Mouse (Mus musculus): ENCODE measurements around the gene Wdr76.
"Not testable (repeated sequence)": the region's sequence is repeated elsewhere in the genome, so short reads cannot be mapped to it uniquely, and the experiment has no call there.

Wdr76 gene

DNA sequence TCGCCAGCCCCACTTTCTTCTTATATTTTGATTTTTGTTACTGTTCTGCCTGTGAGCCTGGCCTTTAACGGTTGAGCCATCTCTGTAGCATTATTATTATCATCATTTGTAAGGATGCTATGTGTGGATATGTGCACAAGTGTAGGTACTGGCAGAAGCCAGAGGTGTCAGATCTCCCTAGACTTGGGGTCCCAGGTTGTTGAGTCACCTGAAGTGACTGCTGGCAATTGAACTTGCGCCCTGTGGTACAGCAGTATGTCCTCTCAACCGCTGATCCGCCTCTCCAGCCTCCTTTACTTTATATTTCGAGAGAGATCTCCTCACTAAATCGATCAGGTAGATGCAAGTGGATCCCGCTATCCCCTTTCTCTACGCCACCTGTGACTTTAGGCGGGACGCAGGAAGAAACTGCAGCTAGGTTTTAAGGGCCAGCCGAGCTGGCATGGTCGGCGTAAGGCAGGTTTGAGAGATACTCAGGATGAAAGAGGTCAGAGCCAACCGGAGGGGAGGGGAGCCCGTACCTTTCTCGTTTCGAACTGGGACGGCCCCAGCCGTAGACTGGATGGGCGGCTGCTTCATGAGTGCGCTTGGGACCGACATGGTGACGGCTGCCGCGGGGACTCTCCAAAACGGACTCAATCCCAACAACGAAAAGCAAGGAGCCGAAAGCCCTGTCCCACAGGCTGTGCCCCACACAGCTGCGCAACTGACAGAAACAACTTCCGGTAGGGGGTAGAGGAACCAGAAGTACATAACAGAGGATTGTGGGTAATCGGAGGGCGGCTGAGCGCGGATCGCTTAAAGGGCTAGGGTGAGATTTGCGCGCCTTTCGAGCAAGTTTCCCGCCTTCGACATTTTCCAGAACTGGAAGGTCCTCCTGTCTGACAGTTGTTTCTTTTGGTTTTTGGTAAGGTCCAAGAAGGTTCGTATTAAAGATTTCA, at the start of gene Wdr76, which contains the start of gene Mfap1a:
Gene Wdr76, plus strand, starts transcription at position 782 of the 941 bp plus-strand sequence.
Gene Mfap1a, minus strand, starts transcription at position 724 of the 941 bp plus-strand sequence.
- peak; percentile 84 to 90 for DNase-seq (ENCODE audit: low spot score in 2 of 2)

DNA sequence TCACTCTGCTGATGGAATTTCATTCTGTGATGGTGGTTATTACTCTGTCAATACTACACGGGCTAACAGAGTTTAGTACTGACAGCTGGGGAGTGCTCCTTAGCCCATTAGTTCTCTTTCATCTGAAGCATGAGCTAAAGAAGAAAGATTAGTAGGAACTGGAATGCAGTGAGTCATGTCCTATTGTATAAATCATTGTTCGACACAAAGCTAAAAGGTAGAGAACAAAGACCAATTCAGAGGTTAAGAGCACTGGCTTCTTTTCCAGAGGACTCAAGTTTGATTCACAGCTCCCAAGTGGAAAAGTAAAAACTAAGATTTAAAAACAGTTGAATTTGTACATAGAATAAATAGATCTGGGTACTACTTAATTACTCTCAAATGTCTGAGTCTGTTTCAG, 46.5 kb upstream of the Wdr76 start:
- no peak for DNase-seq (ENCODE audit: low spot score in 2 of 2)

DNA sequence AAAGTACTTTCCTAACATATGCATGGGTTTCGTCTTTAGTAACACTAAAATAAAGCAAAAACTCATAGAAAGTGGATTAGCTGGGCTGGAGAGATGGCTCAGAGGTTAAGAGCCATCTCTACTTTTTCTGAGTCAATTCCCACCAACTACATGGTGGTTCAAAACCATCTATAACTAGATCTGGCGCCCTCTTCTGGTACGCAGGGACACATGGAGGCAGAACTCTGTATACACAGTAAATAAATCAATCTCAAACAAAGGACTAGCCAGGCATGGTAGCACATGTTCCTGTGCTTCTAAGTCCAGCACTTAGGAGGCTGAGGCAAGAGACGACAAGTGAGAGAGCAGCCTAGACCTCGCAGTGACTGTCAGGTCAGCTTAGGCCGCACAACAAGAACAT, 37.5 kb upstream of the Wdr76 start:
- not testable (repeated sequence) for DNase-seq (ENCODE audit: low spot score in 2 of 2)

DNA sequence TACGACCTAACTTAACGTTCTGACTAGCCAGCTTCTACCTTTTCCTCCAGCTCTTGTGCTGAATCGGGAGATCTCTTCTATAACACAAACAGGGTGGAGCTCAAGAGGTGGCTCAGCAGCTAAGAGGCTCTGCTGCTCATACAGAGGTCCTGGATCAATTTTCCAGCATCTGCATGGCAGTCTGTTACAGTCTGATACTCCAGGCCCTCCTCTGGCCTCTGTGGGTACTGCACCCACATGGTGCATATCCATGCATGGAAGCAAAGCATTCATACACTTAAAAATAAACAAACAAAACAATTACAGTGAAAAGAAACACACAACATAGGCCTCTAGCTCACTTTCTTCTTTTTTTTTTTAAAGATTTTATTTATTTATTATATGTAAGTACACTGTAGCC, 33.7 kb upstream of the Wdr76 start:
- not testable (repeated sequence) for DNase-seq (ENCODE audit: low spot score in 2 of 2)

DNA sequence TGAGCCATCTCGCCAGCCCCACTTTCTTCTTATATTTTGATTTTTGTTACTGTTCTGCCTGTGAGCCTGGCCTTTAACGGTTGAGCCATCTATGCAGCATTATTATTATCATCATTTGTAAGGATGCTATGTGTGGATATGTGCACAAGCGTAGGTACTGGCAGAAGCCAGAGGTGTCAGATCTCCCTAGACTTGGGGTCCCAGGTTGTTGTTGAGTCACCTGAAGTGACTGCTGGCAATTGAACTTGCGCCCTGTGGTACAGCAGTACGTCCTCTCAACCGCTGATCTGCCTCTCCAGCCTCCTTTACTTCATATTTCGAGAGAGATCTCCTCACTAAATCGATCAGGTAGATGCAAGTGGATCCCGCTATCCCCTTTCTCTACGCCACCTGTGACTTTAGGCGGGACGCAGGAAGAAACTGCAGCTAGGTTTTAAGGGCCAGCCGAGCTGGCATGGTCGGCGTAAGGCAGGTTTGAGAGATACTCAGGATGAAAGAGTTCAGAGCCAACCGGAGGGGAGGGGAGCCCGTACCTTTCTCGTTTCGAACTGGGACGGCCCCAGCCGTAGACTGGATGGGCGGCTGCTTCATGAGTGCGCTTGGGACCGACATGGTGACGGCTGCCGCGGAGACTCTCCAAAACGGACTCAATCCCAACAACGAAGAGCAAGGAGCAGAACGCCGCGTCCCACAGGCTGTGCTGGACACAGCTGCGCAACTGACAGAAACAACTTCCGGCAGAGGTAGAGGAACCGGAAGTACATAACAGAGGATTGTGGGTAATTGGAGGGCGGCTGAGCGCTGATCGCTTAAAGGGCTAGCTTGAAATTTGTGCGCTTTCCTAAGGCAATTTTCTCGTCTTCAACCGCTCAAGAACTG, 33.0 kb upstream of the Wdr76 start, which contains the start of gene Mfap1b:
Gene Mfap1b, minus strand, starts transcription at position 767 of the 879 bp plus-strand sequence.
- peak; percentile 77 to 86 for DNase-seq (ENCODE audit: low spot score in 2 of 2)

DNA sequence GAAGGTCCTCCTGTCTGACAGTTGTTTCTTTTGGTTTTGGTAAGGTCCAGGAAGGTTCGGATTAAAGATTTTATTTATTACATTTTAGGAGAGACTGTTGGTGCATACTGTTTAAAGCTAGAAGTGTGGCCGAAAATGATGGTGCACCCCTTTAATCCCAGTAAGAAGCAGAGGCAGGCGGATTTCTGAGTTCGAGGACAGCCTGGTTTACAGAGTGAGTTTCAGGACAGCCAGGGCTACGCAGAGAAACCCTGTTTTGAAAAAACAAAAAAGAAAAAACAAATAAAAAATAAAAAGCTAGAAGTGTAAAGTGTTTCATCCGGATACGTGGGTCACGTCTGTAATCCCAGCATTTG, 32.4 kb upstream of the Wdr76 start:
- peak in 1 of 2 experiments; percentile 62 for DNase-seq (ENCODE audit: low spot score in 2 of 2)

DNA sequence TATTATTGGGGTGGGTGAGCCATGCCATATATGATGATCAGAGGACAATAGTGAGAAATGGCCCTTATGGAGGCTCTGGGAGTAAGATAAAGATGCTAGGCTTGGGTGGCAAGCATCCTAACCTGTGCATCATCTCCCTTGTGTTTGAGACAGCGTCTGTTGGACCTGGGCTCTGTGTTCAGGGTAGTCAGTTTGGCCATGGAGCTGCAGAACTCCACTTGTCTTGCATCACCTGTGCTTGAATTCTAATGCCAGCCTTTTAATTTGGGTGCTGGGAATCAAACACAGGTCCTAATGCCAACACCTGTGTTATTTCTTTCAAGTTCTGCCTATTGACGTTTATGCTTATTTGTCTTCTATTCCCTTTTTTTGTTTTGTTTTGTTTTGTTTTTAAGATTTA, 31.2 kb upstream of the Wdr76 start:
- not testable (repeated sequence) for DNase-seq (ENCODE audit: low spot score in 2 of 2)

DNA sequence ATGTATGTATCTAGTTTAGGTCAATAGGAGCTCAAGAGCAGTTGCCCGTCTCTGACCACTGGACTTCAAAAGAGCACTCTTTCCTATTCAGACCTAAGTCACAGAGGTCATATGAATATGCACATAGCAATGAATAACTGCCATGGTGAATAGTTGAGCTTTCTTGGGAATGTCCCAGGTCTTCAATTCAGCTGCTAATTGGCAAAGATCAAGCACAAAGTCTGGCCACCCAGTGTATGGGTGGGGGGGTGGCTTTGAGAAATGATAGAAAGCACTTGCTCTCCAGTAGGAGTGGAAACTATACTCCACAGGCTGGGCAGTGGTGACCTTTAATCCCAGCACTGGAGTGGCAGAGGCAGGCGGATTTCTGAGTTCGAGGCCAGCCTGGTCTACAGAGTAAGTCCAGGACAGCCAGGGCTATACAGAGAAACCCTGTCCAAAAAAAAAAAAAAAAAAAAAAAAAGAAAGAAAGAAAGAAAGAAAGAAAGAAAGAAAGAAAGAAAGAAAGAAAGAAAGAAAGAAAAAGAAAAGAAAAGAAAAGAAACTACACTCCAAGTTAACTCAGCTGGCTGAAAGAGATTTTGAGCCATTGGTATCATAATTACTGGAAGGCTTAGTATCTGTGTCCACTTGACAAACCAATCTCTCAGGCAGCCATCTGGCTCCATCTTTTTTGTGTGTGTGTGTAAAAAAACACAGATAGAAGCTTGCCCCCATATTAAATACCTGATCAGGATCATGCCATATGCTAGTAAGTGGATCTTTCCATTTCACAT, 28.8 kb upstream of the Wdr76 start:
- no peak for DNase-seq (ENCODE audit: low spot score in 2 of 2)

DNA sequence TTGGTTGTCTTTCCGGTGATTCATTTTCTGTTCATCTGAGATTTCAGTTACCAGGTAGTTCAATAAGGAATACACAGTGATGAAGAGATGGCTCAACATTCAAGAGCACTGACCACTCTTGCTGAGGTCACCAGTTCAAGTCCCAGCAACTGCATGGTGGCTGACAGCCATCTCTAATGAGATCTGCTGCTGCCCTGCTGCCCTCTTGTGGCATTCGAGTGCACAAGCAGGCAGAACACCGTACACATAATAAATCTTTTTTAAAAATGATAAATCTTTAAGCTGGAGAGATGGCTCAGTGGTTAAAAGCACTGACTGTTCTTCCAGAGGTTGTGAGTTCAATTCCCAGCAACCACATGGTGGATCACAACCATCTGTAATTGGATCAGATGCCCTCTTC, 26.0 kb upstream of the Wdr76 start:
- peak; percentile 35 to 67 for DNase-seq (ENCODE audit: low spot score in 2 of 2)

DNA sequence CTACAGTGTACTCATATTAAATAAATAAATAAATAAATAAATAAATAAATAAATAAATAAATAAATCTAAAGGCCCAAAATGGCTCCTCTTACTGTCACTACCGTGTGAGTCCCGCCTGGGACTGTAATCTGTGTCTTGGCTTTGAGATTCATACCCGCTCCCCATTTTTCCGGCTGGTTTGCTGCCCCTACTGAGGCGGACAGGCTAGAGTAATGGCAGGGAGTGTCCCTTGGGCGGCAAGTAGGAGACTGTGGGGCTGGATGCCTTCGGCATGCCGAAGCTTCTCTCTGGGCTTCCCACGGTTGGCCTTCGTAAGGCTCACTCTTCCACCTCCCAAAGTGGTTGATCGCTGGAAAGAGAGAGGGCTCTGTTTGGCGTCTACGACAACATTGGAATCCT, 25.6 kb upstream of the Wdr76 start:
- not testable (repeated sequence) for DNase-seq (ENCODE audit: low spot score in 2 of 2)

DNA sequence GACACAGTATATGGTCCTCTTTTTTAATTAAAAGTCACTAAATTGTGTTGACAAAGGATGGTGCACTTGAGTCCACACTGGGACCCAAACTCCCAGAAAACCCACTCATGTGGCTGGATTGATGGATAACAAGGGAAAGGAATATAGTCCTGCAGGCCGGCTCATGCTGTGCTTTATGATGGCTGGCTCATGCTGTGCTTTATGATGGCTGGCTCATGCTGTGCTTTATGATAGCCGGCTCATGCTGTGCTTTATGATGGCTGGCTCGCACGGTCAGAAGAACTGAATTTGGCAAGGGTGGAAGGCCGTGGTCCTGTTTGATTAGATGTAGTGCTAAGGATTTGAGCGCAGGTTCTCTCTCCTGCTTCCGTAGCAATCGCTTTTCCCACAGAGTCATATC, 22.9 kb upstream of the Wdr76 start:
- DNase-seq (ENCODE audit: low spot score in 2 of 2) = no peak

DNA sequence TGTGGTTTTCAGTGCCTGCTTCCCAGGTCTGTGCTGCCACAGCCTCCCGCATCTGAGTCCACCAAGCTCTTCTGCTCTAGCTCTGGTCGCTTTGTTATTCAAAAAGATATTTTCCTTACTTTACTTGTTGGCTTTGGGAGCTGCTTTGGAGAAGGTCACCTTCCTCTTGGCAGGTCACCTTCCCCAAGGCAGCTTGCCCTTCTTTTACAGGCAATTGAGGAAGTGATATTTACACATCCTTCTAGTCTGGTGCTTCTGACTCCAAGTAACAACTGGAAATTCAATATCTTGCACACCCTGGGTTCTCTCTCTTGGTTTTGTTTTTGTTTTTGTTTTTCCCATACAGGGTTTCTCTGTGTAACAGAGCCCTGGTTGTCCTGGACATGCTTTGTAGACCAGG, 22.1 kb upstream of the Wdr76 start:
- not testable (repeated sequence) for DNase-seq (ENCODE audit: low spot score in 2 of 2)

DNA sequence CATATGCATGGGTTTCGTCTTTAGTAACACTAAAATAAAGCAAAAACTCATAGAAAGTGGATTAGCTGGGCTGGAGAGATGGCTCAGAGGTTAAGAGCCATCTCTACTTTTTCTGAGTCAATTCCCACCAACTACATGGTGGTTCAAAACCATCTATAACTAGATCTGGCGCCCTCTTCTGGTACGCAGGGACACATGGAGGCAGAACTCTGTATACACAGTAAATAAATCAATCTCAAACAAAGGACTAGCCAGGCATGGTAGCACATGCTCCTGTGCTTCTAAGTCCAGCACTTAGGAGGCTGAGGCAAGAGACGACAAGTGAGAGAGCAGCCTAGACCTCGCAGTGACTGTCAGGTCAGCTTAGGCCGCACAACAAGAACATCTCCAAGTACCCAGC, 5.0 kb upstream of the Wdr76 start:
- DNase-seq (ENCODE audit: low spot score in 2 of 2) = not testable (repeated sequence)

DNA sequence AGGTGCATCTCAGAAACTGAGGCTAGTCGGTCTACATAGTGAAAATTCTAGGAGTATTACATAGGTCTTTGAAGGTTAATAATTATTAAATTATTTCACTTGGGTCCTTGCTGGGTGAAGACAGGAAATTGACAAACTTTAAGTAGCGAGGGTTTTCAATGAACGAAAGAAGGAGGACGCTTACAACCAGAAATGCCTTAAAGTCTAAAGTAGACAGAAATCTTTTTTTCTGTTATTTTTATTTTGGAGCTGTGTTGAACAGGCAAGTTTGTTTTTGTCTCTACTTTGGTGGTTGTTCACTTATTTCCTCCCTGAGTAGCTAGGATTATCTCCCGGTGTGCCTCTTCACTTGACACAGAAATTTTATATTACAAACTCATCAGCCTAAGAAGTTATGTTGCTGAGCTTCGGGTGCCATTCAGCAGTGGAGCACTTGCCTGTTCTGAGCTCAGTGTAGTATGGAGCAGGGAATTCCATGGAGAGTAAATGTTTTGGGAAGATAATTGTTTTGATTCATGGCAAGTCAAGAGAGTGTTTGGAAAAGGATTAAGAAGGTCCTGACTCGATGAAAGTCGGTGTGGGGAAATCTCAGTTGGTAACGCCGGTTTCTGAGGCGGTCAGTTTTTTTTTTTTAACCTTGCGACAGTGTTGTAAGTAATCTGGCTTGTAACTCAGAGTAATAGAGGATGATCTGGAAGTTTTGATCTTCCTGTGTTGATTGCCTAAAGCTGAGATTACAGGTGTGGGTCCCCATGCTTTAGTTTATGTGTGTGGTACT, 839 bp downstream of the Wdr76 start:
- no peak for DNase-seq (ENCODE audit: low spot score in 2 of 2)

DNA sequence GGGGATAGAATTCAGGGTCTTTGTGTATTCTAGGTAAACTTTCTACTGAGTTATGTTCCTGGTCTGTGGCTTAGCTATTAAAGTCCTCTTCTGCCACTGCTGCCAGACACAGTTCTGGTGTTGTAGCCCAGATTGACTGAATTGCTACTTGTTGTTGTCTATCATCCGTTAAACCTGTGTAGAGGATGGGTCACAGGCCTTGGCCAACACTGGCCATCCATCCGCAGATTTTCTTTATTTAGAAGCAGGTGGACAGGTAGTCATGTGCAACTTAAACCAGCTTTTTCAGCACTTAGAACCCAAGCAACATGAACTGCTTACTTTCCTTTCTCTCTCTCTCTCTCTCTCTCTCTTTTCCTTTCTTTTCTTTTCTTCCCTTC, 1.4 kb downstream of the Wdr76 start:
- DNase-seq (ENCODE audit: low spot score in 2 of 2) = no peak

DNA sequence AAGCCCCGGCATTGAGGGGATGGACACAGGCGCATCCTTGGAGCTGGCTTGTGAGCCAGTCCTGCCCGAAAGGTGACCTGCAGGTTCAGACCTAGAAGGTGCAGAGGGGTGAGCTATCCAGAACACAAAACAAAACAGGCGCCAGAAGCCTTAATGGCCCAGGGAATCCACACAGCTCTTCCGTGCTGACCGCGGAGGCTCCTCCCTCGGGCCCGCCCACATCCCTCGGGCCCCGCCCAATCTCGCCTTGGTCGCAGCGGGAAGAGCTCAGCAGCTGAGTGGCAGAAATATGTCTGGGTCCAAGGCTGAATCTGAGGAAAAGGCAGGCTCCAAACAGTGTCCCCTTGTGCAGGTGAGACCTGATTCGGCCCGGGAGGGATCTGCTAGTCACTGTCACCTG, 3.1 kb downstream of the Wdr76 start:
- DNase-seq (ENCODE audit: low spot score in 2 of 2) = peak; percentile 72 to 83

DNA sequence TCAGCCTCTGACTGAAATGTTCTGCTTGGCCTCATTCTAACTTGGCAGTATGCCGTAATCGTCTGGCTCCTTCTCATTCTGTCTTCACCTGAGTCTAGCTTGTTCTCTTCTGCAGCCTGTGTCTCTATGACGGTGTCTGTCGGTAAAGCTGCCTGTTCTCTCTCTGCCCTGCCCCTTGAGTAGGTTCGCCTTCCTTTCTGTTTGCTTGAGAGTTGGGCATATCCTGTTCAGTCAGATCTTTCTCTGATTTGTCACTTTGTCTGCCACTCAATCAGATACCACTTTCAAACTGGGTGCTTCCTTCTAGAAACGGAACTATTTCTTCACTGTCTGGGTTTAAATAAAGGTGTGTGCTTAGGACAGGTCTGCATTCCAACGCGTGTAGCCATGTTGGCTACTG, 4.9 kb downstream of the Wdr76 start:
- DNase-seq (ENCODE audit: low spot score in 2 of 2) = no peak

DNA sequence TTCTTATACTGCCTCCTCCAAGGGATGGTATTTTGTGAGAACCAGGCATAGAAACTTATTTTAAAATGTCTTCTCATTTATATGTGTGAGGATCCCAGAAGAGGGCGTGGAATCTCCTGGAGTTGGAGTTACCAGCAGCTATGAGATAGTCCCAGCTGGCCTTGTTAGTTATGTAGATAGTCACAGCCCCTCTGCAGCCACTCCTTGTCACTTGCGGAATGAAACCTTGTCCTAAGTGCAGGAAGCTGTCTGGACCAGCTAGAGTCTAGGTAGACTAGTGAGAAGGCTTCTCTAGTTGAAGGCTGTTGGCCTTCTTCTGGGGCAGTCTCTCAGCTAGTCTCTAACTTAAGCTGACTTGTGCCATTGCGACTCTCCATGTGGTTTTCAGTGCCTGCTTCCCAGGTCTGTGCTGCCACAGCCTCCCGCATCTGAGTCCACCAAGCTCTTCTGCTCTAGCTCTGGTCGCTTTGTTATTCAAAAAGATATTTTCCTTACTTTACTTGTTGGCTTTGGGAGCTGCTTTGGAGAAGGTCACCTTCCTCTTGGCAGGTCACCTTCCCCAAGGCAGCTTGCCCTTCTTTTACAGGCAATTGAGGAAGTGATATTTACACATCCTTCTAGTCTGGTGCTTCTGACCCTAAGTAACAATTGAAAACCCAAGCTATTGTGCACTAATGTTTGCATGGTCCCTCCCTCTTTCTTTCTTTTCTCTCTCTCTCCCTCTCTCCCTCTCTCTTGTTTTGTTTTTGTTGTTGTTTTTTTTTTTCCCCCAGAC, 6.7 kb downstream of the Wdr76 start:
- DNase-seq (ENCODE audit: low spot score in 2 of 2) = not testable (repeated sequence)

DNA sequence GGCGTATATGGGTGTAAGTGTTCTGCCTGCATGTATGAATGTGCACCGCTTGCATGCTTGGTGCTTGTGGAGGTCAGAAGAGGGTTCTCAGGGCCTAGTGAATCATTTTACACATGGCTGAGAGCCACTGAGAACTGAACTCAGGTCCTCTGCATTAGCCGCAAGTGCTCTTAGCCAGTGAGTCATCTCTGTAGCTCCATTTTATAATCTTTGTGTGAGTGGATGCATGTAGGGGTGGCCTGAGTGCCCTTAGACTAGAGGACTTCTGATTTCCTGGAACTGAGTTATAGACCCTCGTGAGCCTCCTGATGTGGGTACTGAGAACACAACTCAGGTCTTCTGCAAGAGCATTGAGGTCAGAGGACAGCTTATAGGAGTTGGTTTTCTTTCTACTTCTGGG, 7.7 kb downstream of the Wdr76 start:
- DNase-seq (ENCODE audit: low spot score in 2 of 2) = no peak

DNA sequence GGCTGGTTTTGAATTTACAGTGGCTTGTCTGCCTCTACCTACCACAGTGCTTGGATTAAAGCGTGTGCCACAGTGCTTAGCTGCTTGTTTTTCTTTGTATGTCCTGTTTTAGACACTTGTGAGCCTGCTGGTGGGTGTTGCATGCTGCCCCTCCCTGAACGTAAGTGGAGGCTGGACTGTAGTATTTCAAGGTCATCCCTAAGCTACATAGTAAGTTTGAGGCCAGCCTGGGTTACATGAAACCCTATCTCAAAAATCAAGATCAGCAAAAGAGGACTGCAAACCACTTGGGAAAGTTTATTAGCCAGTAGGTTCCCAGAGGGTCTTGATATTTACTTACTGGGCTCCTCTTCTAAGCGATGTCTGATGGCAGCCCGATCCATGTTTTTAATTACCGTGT, 11.6 kb downstream of the Wdr76 start:
- no peak for DNase-seq (ENCODE audit: low spot score in 2 of 2)
